Mouse (Mus musculus) liver, embryonic 14.5 days (tissue): ENCODE results near the gene Atrnl1. TPM values are rescaled to one million over a fixed set of nuclear protein-coding genes. Genes with fewer than 3 reads are reported as not detected.

Experiments used
- ATAC-seq: fragments of 200-750 bp; cut with Nextera tagmentation; 2 replicates; pipeline ENCODE4 v1.8.0; 2017; ENCODE audit warnings: moderate number of reproducible peaks, mild to moderate bottlenecking, moderate library complexity; ENCODE audit not compliant: insufficient read depth
- DNase-seq, 3 experiments: peaks; one replicate each; pipeline ENCODE4 v3.0.0-alpha.2; 2012 to 2013; ENCODE audit warnings: low read depth in 3 of 3, low spot score in 3 of 3
- H3K27ac ChIP-seq: fragments of 300-500 bp; sonication (generic); 2 replicates; pipeline ENCODE4 v1.5.1; 2014; ENCODE audit warnings: moderate library complexity, mild to moderate bottlenecking, control low read depth, inconsistent platforms
- H3K27me3 ChIP-seq: fragments of 300-500 bp; sonication (generic); 2 replicates; pipeline ENCODE4 v1.6.1; 2014; ENCODE audit warnings: mild to moderate bottlenecking, low read length, moderate library complexity; ENCODE audit not compliant: control insufficient read depth, insufficient read depth
- H3K36me3 ChIP-seq: fragments of 300-500 bp; sonication (generic); replicated peaks from 2 replicates; pipeline ENCODE4 v1.6.1; 2014; ENCODE audit warnings: low read depth; ENCODE audit not compliant: control insufficient read depth, insufficient read depth
- H3K4me1 ChIP-seq, 2 experiments: fragments of 200-500 bp in 1 of 2; fragments of 300-500 bp in 1 of 2; sonication (generic) in 1 of 2; replicated peaks; 2 replicates each; pipeline ENCODE4 v1.6.1; 2012 to 2014; ENCODE audit warnings: antibody characterized with exemption in 1 of 2, inconsistent platforms in 1 of 2, low read length in 1 of 2; ENCODE audit not compliant: control insufficient read depth in 2 of 2, insufficient read depth in 2 of 2
- H3K4me2 ChIP-seq: fragments of 300-500 bp; sonication (generic); 2 replicates; pipeline ENCODE4 v1.6.1; 2014; ENCODE audit warnings: low read depth, mild to moderate bottlenecking, control low read depth, moderate library complexity
- H3K4me3 ChIP-seq, 2 experiments: fragments of 200-500 bp in 1 of 2; fragments of 300-500 bp in 1 of 2; sonication (generic) in 1 of 2; 2 replicates each; pipeline ENCODE4 v1.5.1; 2012 to 2014; ENCODE audit warnings: low read depth in 2 of 2, low read length in 2 of 2, mild to moderate bottlenecking in 2 of 2, control low read depth in 1 of 2, inconsistent platforms in 1 of 2, moderate library complexity in 1 of 2; ENCODE audit not compliant: insufficient read depth in 1 of 2
- H3K9ac ChIP-seq: fragments of 300-500 bp; sonication (generic); replicated peaks from 2 replicates; pipeline ENCODE4 v1.6.1; 2014; ENCODE audit warnings: mild to moderate bottlenecking, control low read depth, moderate library complexity
- H3K9me3 ChIP-seq: fragments of 300-500 bp; sonication (generic); 2 replicates; pipeline ENCODE4 v1.6.1; 2016; ENCODE audit warnings: low read length, mixed read lengths; ENCODE audit not compliant: control insufficient read depth
- CTCF ChIP-seq: IDR thresholded peaks from 2 replicates; pipeline ENCODE4 v1.5.1; 2016; ENCODE audit warnings: antibody characterized with exemption, low read depth, control low read depth
- EP300 ChIP-seq: IDR thresholded peaks from 2 replicates; pipeline ENCODE4 v1.6.1; 2016; ENCODE audit warnings: antibody characterized with exemption, low read depth
- WGBS: fragments of 180-500 bp; shearing (Covaris S2); extraction: QIAGEN DNeasy Blood & Tissue Kit; methylation state at CpG from one replicate; pipeline ENCODE4 v1.1.7; 2014; ENCODE audit not compliant: insufficient replicate concordance; 5-methylcytosine and 5-hydroxymethylcytosine counted together
- polyA plus RNA-seq, 2 experiments: library from polyadenylated mRNA; depleted of rRNA in 1 of 2; stranded (reverse) in 1 of 2; unstranded in 1 of 2; fragments of >200 nt; fragmentation: Nextera tagmentation in 1 of 2; extraction: Ambion mirVana in 1 of 2; gene quantifications; 2 replicates each; pipeline versions ENCODE4 v1.2.1 to v1.2.3; 2012 to 2014

The Atrnl1 gene
- polyA plus RNA-seq, 2 experiments = 0.46 to 1.3 TPM

- Histone ChIP-seq H3K27ac (no peak overlapping the region), H3K9ac (no peak overlapping the region), H3K4me1 (no peaks in the 10 kb centered on the region), H3K36me3 (no peaks in the 10 kb centered on the region), H3K4me3 (no peak overlapping the region), H3K27me3 (no peaks in the 10 kb centered on the region), H3K4me2 (no peak overlapping the region), H3K9me3 (no peaks in the 10 kb centered on the region)
- TF ChIP-seq EP300 (no peak), CTCF (no peak)
- WGBS = 69% methylated on average over 14 of the region's 14 CpGs
- ATAC-seq = no peak
- no peak for DNase-seq
Observed at GRCm38 (mm10) chr19:58076961-58077371, 466.1 kb downstream of the Atrnl1 start.

GRCm38 (mm10) chr19:58077529-58078070 lies 466.8 kb downstream of the Atrnl1 start:
- DNase-seq = no peak
- H3K27me3 ChIP-seq = no peaks in the 10 kb centered on the region
- H3K4me1 ChIP-seq = no peaks in the 10 kb centered on the region
- H3K9ac ChIP-seq = no peak overlapping the region
- ATAC-seq = no peak
- TF ChIP-seq CTCF = no peak
- no peak for TF ChIP-seq EP300
- H3K27ac ChIP-seq = no peak overlapping the region
- H3K9me3 ChIP-seq = no peaks in the 10 kb centered on the region
- H3K4me2 ChIP-seq = no peak overlapping the region
- 76% methylated on average over 10 of the region's 10 CpGs for WGBS
- H3K4me3 ChIP-seq = no peak overlapping the region
- H3K36me3 ChIP-seq = no peaks in the 10 kb centered on the region

- TF ChIP-seq CTCF = no peak
- no peak for TF ChIP-seq EP300
- H3K36me3 ChIP-seq = no peaks in the 10 kb centered on the region
- no peaks in the 10 kb centered on the region for H3K4me1 ChIP-seq
- H3K27me3 ChIP-seq = no peaks in the 10 kb centered on the region
- H3K27ac ChIP-seq = no peak overlapping the region
- no peaks in the 10 kb centered on the region for H3K9me3 ChIP-seq
- no peak overlapping the region for H3K4me2 ChIP-seq
- H3K4me3 ChIP-seq = no peak overlapping the region
- H3K9ac ChIP-seq = no peak overlapping the region
- ATAC-seq = no peak
- no peak for DNase-seq
- 79% methylated on average over 6 of the region's 6 CpGs for WGBS
Observed at GRCm38 (mm10) chr19:58080168-58080567, 469.3 kb downstream of the Atrnl1 start.

GRCm38 (mm10) chr19:58082751-58083150 lies 471.9 kb downstream of the Atrnl1 start:
- DNase-seq (no peak), ATAC-seq (no peak)
- H3K4me1 ChIP-seq = no peaks in the 10 kb centered on the region
- H3K27ac ChIP-seq = no peak overlapping the region
- whole genome bisulfite sequencing = 90% methylated on average over 19 of the region's 19 CpGs
- H3K36me3 ChIP-seq = no peaks in the 10 kb centered on the region
- no peak overlapping the region for H3K4me3 ChIP-seq
- H3K4me2 ChIP-seq = no peak overlapping the region
- H3K9me3 ChIP-seq = no peaks in the 10 kb centered on the region
- no peak overlapping the region for H3K9ac ChIP-seq
- H3K27me3 ChIP-seq = no peaks in the 10 kb centered on the region
- no peak for TF ChIP-seq CTCF
- no peak for TF ChIP-seq EP300

GRCm38 (mm10) chr19:58084826-58085225 lies 474.0 kb downstream of the Atrnl1 start:
- WGBS = 80% methylated on average over 14 of the region's 14 CpGs
- no peak overlapping the region for H3K4me3 ChIP-seq
- H3K27me3 ChIP-seq = no peaks in the 10 kb centered on the region
- H3K9me3 ChIP-seq = no peaks in the 10 kb centered on the region
- H3K27ac ChIP-seq = no peak overlapping the region
- H3K4me2 ChIP-seq = no peak overlapping the region
- DNase-seq = no peak
- no peak for ATAC-seq
- no peaks in the 10 kb centered on the region for H3K36me3 ChIP-seq
- no peaks in the 10 kb centered on the region for H3K4me1 ChIP-seq
- H3K9ac ChIP-seq = no peak overlapping the region
- TF ChIP-seq CTCF (no peak), EP300 (no peak)
